Mouse (Mus musculus) gastrocnemius, postnatal 14 days (tissue): ENCODE measurements around the gene Rhov. TPM values are rescaled to one million over a fixed set of nuclear protein-coding genes. Genes with fewer than 3 reads are reported as not detected.

Source experiments
- DNase-seq: peaks from one replicate; pipeline ENCODE4 v3.0.0; 2021; ENCODE audit warnings: mixed read lengths
- intact Hi-C: fragments of 180-260 bp; cut with DNase I; formaldehyde crosslinking; loops from one replicate; pipeline ENCODE4 v1.15.1; 2025; ENCODE audit warnings: low total_unique reads
- long read RNA-seq, 2 experiments: library from polyadenylated mRNA; stranded (forward); transcript quantifications; one replicate each; pipeline ENCODE4 v2.0.0; 2021
- total RNA-seq, 2 experiments: library from RNA; stranded (reverse); gene quantifications; 2 replicates each; pipeline ENCODE4 v1.2.3; 2021

The Rhov gene
- not detected for total RNA-seq
- long read RNA-seq, experiment 1: 0 reads
- long read RNA-seq, experiment 2: 0 reads

- intact Hi-C loops: no loop called here
- DNase-seq: peak; percentile 16
These were observed at the start of gene Rhov for GRCm38 (mm10) chr2:119270643-119271331. Gene Rhov, minus strand, starts transcription at chr2:119271272.

GRCm38 (mm10) chr2:119320571-119320970 is 49.5 kb upstream of the Rhov start:
- intact Hi-C loops: no loop called here
- DNase-seq: no peak

GRCm38 (mm10) chr2:119318043-119318710 is 47.1 kb upstream of the Rhov start:
- DNase-seq: no peak
- intact Hi-C loops: no loop called here

- intact Hi-C loops: no loop called here
- DNase-seq: no peak
These were observed 43.8 kb upstream of the Rhov start for GRCm38 (mm10) chr2:119314742-119315310.

- DNase-seq: no peak
- intact Hi-C loops: no loop called here
These were observed 42.9 kb upstream of the Rhov start for GRCm38 (mm10) chr2:119313780-119314479.

- no peak for DNase-seq
- intact Hi-C loops: no loop called here
These were observed 41.4 kb upstream of the Rhov start for GRCm38 (mm10) chr2:119312380-119312958.

- intact Hi-C loops: no loop called here
- DNase-seq: no peak
These were observed 40.5 kb upstream of the Rhov start for GRCm38 (mm10) chr2:119311544-119311943.

- intact Hi-C loops: loop anchor here (5.0 kb wide), 1 partner anchor 32 kb away; no protein-coding TSS in a partner anchor
These were observed 33.7 kb upstream of the Rhov start for GRCm38 (mm10) chr2:119304798-119305208.

GRCm38 (mm10) chr2:119304391-119304790 is 33.3 kb upstream of the Rhov start:
- DNase-seq: no peak
- intact Hi-C loops: loop anchor here (5.0 kb wide), 1 partner anchor 33 kb away; no protein-coding TSS in a partner anchor

More at GRCm38 (mm10) chr2:119304798-119305208, 33.7 kb upstream of the Rhov start:
- DNase-seq: no peak

GRCm38 (mm10) chr2:119302876-119303275 is 31.8 kb upstream of the Rhov start:
- DNase-seq: no peak
- intact Hi-C loops: loop anchor here (5.0 kb wide), 1 partner anchor 34 kb away; no protein-coding TSS in a partner anchor

- intact Hi-C loops: loop anchor here (5.0 kb wide), 1 partner anchor 36 kb away; no protein-coding TSS in a partner anchor
- DNase-seq: no peak
These were observed 29.9 kb upstream of the Rhov start for GRCm38 (mm10) chr2:119300819-119301493.

GRCm38 (mm10) chr2:119299981-119300818 is 29.1 kb upstream of the Rhov start:
- peak; percentile 89 for DNase-seq
- intact Hi-C loops: loop anchor here (5.0 kb wide), 3 partner anchors 37 to 137 kb away; no protein-coding TSS in a partner anchor

GRCm38 (mm10) chr2:119298839-119299238 is 27.8 kb upstream of the Rhov start:
- DNase-seq: no peak

GRCm38 (mm10) chr2:119298330-119298729 is 27.3 kb upstream of the Rhov start:
- intact Hi-C loops: loop anchor here (5.0 kb wide), 2 partner anchors 124 to 139 kb away; no protein-coding TSS in a partner anchor
- DNase-seq: peak; percentile 57

More at GRCm38 (mm10) chr2:119298839-119299238, 27.8 kb upstream of the Rhov start:
- intact Hi-C loops: loop anchor here (5.0 kb wide), 2 partner anchors 123 to 138 kb away; no protein-coding TSS in a partner anchor

GRCm38 (mm10) chr2:119297506-119297905 is 26.4 kb upstream of the Rhov start:
- intact Hi-C loops: loop anchor here (5.0 kb wide), 2 partner anchors 125 to 140 kb away; no protein-coding TSS in a partner anchor
- no peak for DNase-seq

- no peak for DNase-seq
- intact Hi-C loops: loop anchor here (5.0 kb wide), 2 partner anchors 126 to 141 kb away; no protein-coding TSS in a partner anchor
These were observed 25.7 kb upstream of the Rhov start for GRCm38 (mm10) chr2:119296756-119297155.

- intact Hi-C loops: no loop called here
- no peak for DNase-seq
These were observed 23.3 kb upstream of the Rhov start for GRCm38 (mm10) chr2:119294411-119294810.
